Mouse (Mus musculus) MN1 (cell line): ENCODE data around the gene Mdc1.
"Not testable (repeated sequence)": the region's sequence is repeated elsewhere in the genome, so short reads cannot be mapped to it uniquely, and the experiment has no call there.

Experiments
- DNase-seq: peaks from one replicate; pipeline ENCODE4 v3.0.0-alpha.2; 2016; ENCODE audit warnings: low spot score

Gene Mdc1

DNA sequence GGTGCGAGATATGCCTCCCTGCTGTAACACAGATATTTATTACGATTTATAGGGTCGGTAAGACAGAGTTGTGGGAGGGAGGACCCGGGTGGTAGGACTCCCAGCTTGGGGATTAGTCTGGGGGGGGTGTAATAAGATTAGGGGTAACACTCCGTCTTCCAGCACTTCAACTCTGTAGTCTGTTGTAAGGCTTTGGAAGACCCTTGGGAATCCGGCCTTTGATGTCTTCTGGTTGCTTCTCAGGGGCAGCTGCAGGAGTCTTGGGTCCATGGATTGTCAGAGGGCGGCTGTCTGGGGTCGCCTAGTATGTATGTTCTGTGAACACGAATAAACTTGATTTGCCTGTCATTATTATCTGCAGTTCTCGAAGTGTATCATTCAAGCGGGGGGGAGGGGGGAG is 18.8 kb upstream of the Mdc1 start:
- DNase-seq = no peak

DNA sequence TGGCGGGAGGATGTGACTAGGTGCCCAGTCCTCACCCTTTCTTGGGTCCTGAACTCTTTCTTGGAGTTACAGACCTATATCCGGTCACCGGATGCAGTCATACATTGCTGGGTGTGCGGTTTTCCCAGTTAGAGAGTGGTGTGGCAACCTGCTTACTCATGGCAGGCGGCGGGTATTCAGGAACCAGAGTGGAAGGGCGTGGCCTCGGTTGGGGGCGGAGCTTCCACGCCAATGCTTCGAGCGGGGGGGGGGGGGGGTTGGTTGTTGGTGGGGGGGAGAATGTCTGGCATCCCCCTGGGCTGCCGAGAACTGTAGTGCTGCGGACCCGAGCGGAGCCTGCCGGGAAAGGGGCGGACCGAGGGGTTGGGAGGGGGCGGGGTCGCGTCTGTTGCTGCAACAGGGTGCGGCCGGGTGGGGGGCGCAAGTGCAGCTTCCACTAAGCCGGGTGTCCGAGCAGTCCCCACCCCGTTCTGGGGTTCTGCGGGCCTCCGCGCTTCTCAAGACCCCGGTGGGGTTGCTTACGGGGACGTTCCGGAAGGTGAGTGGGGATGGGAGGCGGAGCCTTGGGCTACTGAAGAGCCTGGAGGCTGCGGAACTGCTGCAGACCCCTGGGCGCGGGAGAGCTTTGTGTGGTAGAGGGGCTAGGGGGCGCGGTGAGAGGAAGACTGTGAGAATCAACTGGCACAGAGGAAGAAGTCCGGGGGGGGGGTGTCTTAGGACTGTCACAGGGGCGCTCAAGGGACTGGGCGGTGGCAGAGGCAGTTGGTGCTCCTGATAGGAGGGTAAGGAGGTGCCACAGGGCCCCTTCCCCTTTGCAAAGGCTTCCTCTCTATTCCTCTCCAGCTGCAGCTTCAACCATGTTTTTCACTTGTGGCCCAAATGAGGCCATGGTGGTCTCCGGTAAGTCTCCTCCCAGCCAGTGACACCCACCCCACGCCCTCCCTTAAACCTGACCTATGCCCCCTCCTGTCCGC is 18.1 kb upstream of the Mdc1 start, which contains the start of gene Flot1:
TSS of gene Flot1 (plus strand) at position 267 of the 974 bp plus-strand sequence.
- DNase-seq = peak; percentile 96

DNA sequence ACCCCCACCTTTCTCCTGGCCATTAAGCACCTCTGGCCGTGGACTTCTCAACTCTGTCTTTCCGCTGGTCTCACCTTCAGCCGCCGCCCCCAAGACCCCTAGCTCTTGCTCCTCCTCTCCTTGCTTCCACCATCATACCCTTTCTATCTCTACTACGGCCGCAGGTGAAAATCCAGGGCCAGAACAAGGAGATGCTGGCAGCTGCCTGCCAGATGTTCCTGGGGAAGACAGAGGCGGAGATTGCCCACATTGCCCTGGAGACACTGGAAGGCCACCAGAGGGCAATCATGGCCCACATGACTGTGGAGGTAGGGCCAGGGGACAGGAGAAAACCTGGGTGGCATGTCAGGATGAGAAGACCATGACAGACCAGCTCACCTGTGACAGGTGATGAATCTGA is 16.9 kb upstream of the Mdc1 start:
- DNase-seq = peak; percentile 70

DNA sequence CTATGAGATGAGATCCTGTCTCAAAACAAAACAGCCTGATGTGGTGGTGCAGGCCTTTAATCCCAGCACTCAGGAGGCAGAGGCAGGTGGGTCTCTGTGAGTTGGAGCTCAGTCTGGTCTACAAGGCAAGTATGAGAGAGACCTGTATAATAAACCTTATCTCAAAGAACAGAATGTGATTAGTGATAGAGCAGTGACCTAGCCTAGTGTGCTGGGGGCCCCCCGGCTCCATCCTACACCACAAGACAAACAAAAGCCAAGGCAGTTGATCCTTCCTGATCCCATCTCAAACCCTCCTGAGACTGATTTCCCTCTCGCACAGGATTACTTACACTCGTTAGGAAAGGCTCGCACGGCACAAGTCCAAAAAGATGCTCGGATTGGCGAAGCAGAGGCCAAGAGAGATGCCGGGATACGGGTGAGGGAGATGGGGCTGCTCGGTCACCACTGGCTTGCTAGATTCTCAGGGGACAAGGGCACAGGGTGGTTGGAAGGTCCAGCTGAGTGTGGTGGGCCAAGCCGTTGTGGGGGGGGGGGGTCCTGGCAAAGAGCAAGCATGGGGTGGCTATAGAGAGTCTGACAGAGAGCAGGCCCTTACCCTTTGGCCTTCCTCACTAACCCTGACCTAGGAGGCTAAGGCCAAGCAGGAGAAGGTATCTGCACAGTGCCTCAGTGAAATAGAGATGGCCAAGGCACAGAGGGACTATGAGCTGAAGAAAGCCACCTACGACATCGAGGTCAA is 16.0 kb upstream of the Mdc1 start:
- no peak for DNase-seq

DNA sequence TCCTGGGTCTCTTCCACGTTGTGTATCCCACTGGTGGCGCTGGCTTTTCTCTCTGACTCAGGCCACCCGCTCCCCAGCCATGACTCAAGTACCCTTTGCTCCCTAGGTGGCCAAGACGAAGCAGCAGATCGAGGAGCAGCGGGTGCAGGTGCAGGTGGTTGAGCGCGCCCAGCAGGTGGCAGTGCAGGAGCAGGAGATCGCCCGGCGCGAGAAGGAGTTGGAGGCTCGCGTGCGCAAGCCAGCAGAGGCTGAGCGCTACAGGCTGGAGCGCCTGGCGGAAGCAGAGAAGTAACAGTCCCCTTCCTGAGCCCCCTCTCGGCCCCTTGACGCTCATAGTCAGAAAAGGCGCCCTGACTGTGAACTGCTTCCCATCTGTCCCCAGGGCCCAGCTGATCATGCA is 11.6 kb upstream of the Mdc1 start:
- peak; percentile 84 for DNase-seq

DNA sequence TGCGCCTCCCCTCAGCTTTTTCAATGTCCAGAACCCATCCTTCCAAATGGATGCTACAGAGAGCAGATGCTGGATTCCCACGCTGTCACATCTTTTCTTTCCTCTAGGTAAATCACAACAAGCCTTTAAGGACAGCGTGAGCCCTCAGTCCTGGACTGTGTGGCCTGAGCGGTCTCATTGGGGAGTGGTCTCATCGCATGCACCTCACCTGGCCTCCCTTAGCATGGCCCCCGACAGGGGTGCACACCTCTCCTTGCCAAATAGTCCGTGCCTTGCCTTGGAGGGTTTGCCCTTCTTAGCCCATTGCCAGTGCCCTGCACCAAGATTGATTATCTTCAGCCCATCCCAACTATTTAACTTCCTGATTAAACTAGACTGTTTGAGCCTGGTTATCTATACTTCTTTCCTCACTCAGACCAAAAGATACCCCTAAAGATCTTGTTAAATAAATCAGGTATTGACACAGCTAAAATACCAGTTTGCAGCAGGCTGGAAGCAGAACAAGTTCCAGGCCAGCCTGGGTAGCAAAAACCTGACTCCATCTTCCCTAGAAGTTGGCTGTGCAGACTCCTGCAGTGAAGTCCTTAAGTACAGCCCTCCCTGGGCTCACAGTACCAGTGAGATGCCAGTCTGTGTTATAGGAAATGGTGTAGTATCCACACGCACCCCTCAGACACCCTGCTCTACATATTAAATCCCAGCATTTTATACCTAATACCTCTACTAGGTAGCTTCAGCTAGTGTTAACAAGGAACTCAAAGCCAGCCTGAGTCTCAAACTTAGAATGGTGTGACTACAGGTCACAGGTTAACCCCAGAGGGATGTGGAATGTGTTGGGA is 8.7 kb upstream of the Mdc1 start:
- no peak for DNase-seq

DNA sequence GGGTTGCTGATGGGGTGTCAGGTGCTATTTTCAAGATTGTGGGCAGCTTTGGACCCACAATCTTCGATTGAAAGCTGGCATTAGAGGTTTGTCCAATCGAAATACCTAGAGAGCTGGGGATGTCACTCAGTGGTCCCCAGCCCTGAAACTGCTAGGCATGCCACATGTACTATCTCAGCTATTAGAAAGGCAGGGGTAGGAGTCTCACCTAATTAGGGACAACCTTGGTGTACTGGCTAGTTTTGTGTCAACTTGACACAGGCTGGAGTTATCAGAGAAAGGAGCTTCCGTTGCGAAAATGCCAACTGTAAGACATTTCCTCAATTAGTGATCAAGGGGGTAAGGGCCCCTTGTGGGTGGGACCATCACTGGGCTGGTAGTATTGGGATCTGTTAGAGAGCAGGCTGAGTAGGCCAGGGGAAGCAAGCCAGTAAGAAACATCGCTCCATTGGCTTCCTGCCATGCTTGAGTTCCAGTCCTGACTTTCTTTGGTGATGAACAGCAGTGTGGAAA is 8.0 kb upstream of the Mdc1 start:
- peak; percentile 50 for DNase-seq

DNA sequence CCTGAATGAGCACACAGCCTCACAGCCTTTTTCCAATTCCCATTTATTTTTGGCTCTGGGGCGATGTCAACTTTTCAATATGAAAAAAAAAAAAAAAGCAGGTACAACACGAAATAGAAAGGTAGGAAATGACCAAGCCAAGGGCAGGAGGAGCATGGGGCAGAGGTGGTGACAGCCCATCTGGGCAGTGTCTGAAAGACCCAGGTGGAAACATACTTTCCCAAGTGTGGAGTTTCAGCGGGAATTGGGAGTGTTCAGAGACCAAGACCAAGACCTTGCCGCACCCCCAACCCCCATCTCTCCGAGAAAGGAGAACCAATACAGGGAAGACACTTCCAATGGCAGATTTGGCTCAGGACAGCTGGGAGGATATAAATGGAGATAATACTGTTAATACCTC is 7.4 kb upstream of the Mdc1 start:
- no peak for DNase-seq

DNA sequence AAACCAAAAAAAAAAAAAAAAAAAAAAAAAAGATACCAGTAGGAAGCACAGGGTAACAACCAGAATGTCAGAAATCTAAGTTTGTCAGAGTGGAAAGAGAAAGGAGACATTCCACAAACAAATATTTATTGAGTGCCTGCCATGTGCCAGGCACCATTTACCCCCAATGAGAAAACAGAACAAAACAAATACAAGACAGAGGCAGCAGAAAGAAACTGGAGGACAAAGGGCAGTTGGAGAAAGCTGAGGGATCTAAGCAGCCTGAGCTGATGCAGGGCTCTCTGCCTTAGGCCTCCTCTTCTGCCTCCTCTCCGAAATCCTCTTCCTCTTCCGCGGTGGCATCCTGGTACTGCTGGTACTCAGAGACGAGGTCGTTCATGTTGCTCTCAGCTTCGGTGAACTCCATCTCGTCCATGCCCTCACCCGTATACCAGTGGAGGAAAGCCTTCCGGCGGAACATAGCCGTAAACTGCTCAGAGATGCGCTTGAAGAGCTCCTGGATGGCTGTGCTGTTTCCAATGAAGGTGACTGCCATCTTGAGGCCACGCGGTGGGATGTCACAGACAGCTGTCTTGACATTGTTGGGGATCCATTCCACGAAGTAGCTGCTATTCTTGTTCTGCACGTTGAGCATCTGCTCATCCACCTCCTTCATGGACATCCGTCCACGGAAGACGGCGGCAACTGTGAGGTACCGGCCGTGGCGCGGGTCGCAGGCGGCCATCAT is 6.5 kb upstream of the Mdc1 start:
- DNase-seq = peak; percentile 56

DNA sequence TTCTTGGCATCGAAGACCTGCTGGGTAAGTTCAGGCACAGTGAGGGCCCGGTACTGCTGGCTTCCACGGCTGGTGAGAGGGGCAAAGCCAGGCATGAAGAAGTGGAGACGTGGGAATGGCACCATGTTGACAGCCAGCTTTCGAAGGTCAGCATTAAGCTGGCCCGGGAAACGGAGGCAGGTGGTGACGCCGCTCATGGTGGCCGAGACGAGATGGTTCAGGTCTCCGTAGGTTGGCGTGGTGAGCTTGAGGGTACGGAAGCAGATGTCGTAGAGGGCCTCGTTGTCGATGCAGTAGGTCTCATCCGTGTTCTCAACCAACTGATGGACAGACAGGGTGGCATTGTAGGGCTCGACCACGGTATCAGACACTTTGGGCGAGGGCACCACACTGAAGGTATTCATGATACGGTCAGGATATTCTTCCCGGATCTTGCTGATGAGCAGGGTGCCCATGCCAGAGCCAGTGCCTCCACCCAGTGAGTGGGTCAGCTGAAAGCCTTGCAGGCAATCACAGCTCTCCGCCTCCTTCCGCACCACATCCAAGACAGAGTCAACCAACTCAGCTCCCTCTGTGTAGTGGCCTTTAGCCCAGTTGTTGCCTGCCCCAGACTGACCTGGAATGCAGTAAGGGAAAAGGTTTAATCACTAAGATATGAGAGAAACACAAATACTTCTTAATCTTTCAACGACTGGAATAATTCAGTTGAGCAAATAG is 5.7 kb upstream of the Mdc1 start:
- no peak for DNase-seq

DNA sequence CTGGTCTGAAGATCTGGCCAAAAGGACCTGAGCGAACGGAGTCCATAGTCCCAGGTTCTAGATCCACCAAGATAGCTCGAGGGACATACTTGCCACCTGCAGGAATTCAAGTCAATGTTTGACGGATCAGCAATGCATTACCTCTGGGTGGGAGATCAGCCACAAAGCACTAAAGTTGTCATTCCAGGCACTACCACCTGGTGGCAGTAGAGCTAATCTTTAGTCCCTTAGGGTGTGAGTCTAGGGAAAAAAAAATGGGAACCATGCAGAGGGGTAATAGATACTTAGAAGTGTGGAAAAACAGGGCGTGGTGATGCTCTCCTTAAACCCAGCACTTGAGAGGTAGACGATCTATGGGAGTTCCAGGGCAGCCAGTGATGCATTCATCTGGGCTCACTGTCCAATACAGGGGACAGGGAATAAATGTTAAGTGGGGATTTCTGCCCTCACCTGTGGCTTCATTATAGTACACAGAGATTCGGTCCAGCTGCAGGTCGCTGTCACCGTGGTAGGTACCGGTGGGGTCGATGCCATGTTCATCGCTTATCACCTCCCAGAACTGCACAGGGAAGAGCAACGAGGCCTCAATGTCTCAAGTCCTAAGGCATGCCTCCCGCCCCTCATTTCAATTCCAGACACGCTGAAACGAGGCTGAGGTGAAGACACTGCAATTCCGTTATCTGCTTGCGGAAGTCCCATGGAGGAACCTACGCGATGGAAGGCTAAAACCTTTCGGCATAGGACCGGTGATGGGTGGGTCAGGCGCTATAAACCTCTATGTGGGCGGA is 4.9 kb upstream of the Mdc1 start:
- DNase-seq = peak; percentile 98

DNA sequence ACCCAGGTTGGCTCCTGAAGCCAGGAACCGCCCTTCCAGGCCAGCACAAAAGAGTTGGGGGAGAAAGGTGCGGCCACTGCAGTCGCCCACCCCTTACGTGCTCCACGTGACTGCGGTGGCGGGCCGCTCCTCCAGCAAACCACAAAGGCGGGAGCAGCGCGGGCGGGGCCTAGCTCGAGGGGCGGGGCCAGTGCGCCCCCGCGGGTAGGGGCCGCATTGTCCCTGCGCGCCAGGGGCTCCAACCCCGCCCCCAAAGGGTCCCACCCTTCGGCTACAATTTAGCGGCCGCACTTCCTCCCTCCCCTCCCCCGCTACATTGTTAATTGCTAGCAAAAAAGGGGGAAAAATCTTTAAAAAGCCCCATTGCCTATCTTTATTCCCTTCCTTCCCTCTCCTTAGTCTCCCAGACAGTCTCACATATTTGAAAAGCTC is 4.3 kb upstream of the Mdc1 start:
- DNase-seq = peak; percentile 82

DNA sequence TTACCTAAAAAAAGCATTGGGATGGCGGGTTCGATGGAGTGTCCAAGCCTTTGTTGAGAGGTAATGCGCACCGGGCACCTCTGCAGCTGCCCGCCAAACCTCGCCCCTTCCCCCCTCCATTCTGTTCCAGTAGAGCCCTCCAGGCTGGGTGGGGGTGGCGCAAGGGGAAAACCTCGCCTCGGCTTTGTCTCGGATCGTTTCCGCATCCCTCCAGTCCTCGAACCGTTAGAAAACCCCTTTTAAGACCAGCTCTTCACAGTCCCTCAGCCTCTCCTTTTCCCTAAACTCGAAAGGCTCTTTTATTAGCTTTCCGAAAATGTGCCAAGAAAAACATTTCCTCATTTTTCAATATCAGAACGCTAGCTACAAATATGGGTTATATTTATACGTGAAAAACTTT is 3.8 kb upstream of the Mdc1 start:
- peak; percentile 63 for DNase-seq

DNA sequence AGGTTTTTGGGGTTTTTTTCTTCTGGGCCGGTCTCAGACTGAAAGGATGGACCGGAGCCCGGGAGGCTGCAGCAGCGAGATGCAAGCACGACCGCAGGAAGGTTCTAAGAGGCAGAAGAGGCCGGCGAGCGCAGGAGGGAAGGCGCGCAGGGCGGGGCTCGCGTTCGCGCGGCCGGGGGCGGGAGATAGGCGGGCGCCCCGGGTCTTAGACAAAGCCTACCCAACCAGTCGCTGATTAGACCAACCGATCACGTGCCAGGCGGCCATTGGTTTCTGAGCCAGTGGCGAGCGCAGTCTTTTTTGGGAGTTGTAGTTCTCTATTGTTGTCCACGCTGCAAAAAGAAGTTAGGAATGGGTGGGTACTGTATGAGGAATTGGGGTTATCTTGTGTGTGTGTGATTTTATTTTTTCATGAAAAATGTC is 3.2 kb upstream of the Mdc1 start, which contains the start of gene Tubb5:
TSS of gene Tubb5 (minus strand) at position 185 of the 423 bp plus-strand sequence.
- DNase-seq = peak; percentile 97

DNA sequence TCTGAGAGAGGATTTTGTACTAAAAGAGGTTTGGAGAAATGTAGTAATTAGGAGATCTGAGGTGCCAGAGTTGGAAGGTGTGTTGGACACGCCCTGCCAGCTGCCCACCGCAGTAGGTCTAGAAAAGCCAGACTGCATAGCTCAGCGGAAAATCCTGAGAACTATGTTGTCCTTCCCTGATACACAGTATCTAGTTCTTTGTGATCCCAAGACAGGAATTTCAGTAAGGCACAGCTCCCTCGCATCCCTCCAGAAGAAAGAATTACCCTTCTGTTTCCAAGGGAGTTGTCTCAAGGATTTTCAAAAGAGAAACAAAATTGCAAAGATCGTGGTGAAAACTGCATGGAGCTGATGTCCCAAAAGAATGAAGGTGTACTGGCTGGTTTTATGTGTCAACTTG is 2.7 kb upstream of the Mdc1 start:
- DNase-seq = peak; percentile 37

DNA sequence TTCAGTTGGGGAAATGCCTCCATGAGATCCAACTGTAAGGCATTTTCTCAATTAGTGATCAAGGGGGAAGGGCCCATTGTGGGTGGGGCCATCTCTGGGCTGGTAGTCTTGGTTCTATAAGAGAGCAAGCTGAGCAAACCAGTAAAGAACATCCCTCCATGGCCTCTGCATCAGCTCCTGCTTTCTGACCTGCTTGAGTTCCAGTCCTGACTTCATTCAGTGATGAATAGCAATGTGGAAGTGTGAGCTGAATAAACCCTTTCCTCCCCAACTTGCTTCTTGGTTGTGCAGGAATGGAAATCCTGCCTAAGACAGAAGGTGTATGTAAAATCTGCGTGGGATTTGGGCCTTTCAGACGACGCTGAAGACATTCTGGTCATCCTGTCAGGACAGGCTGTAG is 2.3 kb upstream of the Mdc1 start:
- not testable (repeated sequence) for DNase-seq

DNA sequence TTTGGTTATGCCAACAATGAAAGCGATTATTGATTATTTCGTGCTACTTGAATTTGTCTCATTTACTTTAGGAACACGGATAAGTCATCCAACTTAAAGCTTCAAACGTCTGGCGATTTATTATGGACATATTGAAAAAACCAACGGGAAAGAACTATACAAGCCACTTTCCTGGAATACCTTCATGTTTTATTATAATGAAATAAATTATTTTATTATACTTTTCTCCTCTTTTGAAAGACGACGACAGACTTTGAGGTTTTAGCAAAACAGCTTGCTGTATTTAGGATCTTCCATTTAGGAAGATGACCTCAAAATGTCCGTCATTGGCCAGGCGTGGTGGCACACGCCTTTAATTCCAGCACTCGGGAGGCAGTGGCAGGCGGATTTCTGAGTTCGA is 754 bp upstream of the Mdc1 start:
- no peak for DNase-seq

DNA sequence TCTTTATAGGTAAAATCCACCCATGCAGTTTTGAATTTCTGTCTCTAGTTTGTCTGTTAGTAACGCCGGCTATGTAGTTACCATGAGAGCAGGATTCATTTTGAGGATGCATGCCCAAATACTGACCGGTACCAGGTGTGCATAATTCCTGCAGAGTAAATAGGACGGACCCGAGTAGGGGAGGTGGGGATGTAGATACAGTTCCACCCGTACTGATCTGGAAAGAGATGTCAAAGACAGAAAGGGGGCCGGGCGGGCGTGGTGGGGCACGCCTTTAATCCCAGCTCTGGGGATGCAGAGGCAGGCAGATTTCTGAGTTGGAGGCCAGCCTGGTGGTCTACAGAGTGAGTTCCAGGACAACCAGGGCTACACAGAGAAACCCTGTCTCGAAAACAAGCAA is 691 bp downstream of the Mdc1 start:
- no peak for DNase-seq

DNA sequence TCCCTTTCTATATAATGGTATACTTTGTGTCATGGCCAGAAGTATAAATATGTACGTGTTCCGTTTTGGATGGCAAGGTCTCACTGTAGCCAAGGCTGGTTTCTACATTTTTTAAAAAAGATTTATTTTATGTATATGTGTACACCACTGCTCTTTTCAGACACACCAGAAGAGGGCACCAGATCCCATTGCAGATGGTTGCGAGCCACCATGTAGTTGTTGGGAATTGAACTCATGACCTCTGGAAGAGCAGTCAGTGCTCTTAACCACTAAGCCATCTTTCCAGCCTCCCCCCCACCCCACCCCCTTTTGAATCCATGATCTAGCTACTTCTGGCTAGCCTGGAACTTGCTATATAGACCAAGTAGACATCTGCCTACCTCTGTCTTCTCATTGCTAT is 2.2 kb downstream of the Mdc1 start:
- no peak for DNase-seq

DNA sequence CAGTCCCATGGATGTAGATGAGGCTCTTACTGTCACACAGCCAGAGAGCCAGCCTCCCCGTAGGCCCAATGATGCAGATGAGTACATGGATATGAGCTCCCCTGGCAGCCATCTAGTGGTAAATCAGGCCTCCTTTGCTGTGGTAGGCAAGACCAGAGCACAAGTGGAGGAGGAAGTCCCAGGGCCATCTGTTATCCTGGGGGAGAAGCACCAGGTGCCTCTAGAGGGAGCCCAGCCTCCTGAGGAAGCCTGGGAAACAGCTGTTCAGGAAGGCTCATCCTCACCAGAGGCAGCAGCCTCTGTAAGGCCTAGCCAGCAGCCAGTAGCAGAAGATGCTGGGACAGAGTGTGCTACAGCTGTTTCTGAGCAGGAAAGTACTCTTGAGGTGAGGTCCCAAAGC is 6.8 kb downstream of the Mdc1 start:
- DNase-seq = peak; percentile 92
